Mouse (Mus musculus) midbrain, embryonic 11.5 days (tissue): ENCODE measurements at regions not wholly inside any gene's neighbourhood (a gene's known extent, or its start where the extent isn't known, plus 50 kb on each side); places are given as distances from the start of the nearest gene placed in this dataset.

Experiments
- ATAC-seq: fragments of 200-750 bp; cut with Nextera tagmentation; 2 replicates; pipeline ENCODE4 v1.8.0; 2017; ENCODE audit warnings: moderate TSS enrichment, moderate library complexity; ENCODE audit not compliant: low FRiP score
- DNase-seq: peaks from one replicate; pipeline ENCODE4 v3.0.0; 2015; ENCODE audit warnings: low spot score; ENCODE audit errors: missing footprints
- H3K27ac ChIP-seq: fragments of 300-500 bp; sonication (generic); 2 replicates; pipeline ENCODE4 v1.5.1; 2014; ENCODE audit warnings: low read depth, low read length
- H3K27me3 ChIP-seq: fragments of 300-500 bp; sonication (generic); 2 replicates; pipeline ENCODE4 v1.6.1; 2014; ENCODE audit warnings: mild to moderate bottlenecking, low read length, moderate library complexity, mixed read lengths; ENCODE audit not compliant: control insufficient read depth, insufficient read depth
- H3K36me3 ChIP-seq: fragments of 300-500 bp; sonication (generic); 2 replicates; pipeline ENCODE4 v1.6.1; 2014; ENCODE audit warnings: mild to moderate bottlenecking, low read length, moderate library complexity, mixed read lengths; ENCODE audit not compliant: control insufficient read depth, insufficient read depth
- H3K4me1 ChIP-seq: fragments of 300-500 bp; sonication (generic); 2 replicates; pipeline ENCODE4 v1.6.1; 2014; ENCODE audit warnings: low read length; ENCODE audit not compliant: control insufficient read depth, insufficient read depth
- H3K4me2 ChIP-seq: fragments of 300-500 bp; sonication (generic); 2 replicates; pipeline ENCODE4 v1.6.1; 2014; ENCODE audit warnings: mild to moderate bottlenecking, moderate library complexity
- H3K4me3 ChIP-seq: fragments of 300-500 bp; sonication (generic); 2 replicates; pipeline ENCODE4 v1.5.1; 2014; ENCODE audit warnings: low read depth, low read length
- H3K9ac ChIP-seq: fragments of 300-500 bp; sonication (generic); 2 replicates; pipeline ENCODE4 v1.6.1; 2014; ENCODE audit warnings: low read length
- H3K9me3 ChIP-seq: fragments of 300-500 bp; sonication (generic); 2 replicates; pipeline ENCODE4 v1.6.1; 2016; ENCODE audit warnings: low read length; ENCODE audit not compliant: control insufficient read depth
- WGBS: fragments of 180-500 bp; shearing (Covaris S2); extraction: QIAGEN DNeasy Blood & Tissue Kit; methylation state at CpG from one replicate; pipeline ENCODE4 v1.1.7; 2014; 5-methylcytosine and 5-hydroxymethylcytosine counted together

DNA sequence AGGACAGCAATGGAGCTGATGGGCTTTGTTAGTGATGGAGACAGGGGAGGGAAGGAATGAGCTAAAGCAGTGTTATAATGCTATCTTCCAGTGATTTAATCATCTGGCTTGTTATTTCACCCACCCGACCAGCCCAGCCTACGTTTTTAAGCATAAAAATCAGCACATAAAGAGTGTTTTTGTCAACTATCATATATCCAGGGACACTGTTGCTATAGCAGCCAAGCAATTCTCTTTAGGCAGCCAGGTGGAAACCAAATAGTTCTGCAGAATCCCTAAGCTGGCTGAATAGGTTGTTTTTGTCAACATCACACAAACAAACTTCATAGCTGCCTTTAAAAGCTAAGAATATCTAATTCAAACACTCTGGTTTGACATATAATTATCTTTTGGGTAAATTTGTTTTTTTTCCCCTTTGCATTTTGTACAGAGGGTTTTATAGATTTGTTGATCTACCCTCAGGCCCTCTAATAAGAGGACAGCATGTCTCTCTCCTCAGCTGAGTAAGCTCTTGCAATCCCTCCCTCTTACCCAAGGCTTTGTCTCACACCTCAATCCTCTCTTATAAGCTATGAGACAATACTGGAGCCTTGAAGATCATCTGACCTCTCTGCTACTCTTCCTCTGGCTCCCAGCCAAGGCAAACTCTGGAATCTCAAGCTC is 104.7 kb upstream of the Camk2d start:
- ATAC-seq (0 out of 2 replicates have a peak, but pooled peaks have one; percentile 30), DNase-seq (peak; percentile 59)
- no peaks in the 10 kb centered on the region for H3K9me3 ChIP-seq
- no peaks in the 10 kb centered on the region for H3K27me3 ChIP-seq
- no peak overlapping the region for H3K4me2 ChIP-seq
- H3K9ac ChIP-seq: no peak overlapping the region
- H3K36me3 ChIP-seq: no peaks in the 10 kb centered on the region
- WGBS: 37% methylated on average over 2 of the region's 2 CpGs
- no peak overlapping the region for H3K27ac ChIP-seq
- no peak overlapping the region for H3K4me3 ChIP-seq
- no peaks in the 10 kb centered on the region for H3K4me1 ChIP-seq

DNA sequence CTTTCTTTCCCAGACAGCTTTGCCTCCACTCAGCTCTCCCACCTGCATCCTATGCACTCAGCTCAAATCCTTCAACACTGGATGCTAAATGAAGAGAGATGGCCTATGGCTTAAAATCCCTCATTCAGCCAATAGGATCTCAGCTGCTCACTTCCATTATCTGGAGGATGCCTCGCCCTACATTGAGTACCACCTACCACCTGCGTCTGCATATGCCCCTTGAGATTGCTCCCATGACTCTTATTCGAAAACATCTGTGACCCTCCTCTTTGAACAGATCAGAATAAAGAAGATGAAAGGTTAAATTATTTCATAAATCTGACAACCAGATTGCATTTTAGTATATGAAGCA is 104.2 kb upstream of the Camk2d start:
- H3K36me3 ChIP-seq: no peaks in the 10 kb centered on the region
- no peak overlapping the region for H3K27ac ChIP-seq
- no peaks in the 10 kb centered on the region for H3K9me3 ChIP-seq
- DNase-seq (no peak), ATAC-seq (no peak)
- H3K27me3 ChIP-seq: no peaks in the 10 kb centered on the region
- no peak overlapping the region for H3K4me2 ChIP-seq
- H3K4me3 ChIP-seq: no peak overlapping the region
- no peaks in the 10 kb centered on the region for H3K4me1 ChIP-seq
- H3K9ac ChIP-seq: no peak overlapping the region
- 83% methylated on average over 3 of the region's 3 CpGs for WGBS

DNA sequence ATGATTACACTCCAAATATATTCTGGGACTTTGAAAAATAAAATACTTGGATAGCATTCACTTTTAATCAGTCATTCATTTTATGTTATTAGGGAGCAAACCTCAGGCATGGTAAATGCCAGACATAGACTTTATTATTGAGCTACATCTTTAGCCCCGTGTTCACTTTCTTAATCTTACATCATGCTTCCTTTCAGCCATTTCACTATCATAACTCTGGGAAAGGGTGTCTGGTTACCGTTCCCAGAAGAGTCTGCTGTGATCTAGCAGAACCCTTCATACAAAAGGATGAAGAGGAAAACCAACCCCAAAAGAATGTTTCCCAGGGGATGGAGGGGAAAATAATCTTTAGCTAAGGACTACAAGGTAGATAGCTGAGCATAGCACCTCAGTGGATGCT is 97.3 kb upstream of the Camk2d start:
- Histone ChIP-seq H3K27ac (no peak overlapping the region), H3K36me3 (no peaks in the 10 kb centered on the region), H3K27me3 (no peaks in the 10 kb centered on the region), H3K9me3 (no peaks in the 10 kb centered on the region), H3K9ac (no peak overlapping the region), H3K4me3 (no peak overlapping the region), H3K4me2 (no peak overlapping the region), H3K4me1 (no peaks in the 10 kb centered on the region)
- WGBS: 79% methylated on average over 2 of the region's 2 CpGs
- no peak for DNase-seq
- ATAC-seq: no peak

DNA sequence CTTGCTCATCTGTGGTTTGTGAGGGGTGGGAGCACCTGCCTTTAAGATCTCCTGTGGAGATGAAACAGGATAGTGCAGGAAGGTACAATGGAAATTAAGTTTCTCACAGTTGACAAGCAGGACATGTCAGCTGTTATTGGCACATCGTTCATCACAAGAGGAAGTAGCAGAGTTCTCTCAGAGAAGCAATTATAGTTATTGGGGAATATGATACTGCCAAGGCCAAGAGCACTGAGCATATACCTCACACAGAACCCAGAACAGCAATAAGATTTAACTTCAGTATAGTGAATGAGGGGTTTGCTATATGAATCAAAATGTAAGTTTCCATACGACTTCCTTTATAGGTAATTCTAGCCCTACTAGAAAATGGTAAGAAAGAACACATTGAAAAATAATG is 95.9 kb upstream of the Camk2d start:
- Histone ChIP-seq H3K36me3 (no peaks in the 10 kb centered on the region), H3K27ac (no peak overlapping the region), H3K4me3 (no peak overlapping the region), H3K9me3 (no peaks in the 10 kb centered on the region), H3K9ac (no peak overlapping the region), H3K4me2 (no peak overlapping the region), H3K27me3 (no peaks in the 10 kb centered on the region), H3K4me1 (no peaks in the 10 kb centered on the region)
- DNase-seq: no peak
- 86% methylated on average over 2 of the region's 2 CpGs for WGBS
- no peak for ATAC-seq

DNA sequence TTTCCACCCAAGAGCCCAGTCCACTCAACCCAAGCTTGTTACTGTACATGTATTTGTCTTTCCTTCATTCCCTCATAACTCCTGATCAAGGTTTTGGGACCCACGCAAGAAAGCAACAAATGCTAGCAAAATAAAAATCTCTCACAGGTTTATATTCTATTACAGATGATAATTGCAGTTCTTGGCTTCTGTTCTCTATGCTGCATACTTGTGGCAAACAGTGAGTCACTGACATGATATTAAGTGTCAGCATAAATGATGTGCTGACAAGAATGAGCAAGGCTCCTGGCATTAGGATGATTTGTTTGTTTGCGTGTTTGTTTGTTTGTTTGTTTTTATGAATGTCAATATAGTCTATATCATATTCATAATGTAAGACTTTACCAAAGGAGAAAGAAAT is 94.3 kb upstream of the Camk2d start:
- ATAC-seq: no peak
- Histone ChIP-seq H3K36me3 (no peaks in the 10 kb centered on the region), H3K4me1 (no peaks in the 10 kb centered on the region), H3K9ac (no peak overlapping the region), H3K4me2 (no peak overlapping the region), H3K9me3 (no peaks in the 10 kb centered on the region), H3K4me3 (no peak overlapping the region), H3K27me3 (no peaks in the 10 kb centered on the region), H3K27ac (no peak overlapping the region)
- no peak for DNase-seq
- WGBS: 93% methylated on average over 2 of the region's 2 CpGs

DNA sequence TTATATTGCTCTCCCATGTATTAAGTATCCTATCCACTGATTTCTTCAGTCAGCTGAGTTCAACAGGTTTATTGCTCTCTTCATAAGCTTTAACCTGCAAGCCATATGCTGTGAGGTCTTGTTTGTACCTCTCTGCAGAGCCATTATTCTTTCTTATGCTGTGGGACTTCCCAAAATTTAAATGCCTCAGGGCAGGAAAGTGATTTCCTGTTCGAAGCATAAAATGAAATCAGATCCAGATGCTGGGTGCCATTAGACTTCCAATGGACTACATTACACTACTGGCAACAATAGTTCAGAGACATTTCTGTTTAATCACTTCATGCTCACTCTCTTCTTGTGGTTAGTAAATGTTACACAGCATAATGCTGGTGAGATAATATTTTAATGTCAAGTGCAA is 90.4 kb upstream of the Camk2d start:
- Histone ChIP-seq H3K9me3 (0 out of 2 replicates have a peak, but pooled peaks cover 2% of the 10 kb centered on the region), H3K36me3 (no peaks in the 10 kb centered on the region), H3K4me2 (no peak overlapping the region), H3K27me3 (no peaks in the 10 kb centered on the region), H3K4me3 (no peak overlapping the region), H3K4me1 (no peaks in the 10 kb centered on the region), H3K27ac (no peak overlapping the region), H3K9ac (no peak overlapping the region)
- 81% methylated on average over 1 of the region's 1 CpGs for whole genome bisulfite sequencing
- no peak for DNase-seq
- ATAC-seq: no peak

DNA sequence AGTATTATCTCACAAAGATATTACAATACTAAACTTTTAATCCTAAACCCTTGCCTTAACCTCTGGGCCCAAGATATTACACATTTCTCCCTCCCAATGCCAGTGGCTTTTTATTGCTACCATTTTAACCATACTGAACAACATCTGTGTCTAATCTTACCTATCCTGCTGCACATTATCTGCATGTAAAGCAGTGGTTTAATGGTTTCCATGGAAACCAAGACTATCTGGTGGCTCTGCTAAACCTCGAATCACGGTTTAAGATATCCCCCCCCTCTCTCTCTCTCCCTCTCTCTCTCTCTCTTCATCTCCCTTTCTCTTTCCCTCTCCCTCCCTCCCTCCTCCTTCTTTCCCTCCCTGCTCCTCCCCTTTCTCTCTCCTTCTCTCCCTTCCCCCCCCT is 81.3 kb upstream of the Camk2d start:
- DNase-seq: no peak
- H3K36me3 ChIP-seq: no peaks in the 10 kb centered on the region

DNA sequence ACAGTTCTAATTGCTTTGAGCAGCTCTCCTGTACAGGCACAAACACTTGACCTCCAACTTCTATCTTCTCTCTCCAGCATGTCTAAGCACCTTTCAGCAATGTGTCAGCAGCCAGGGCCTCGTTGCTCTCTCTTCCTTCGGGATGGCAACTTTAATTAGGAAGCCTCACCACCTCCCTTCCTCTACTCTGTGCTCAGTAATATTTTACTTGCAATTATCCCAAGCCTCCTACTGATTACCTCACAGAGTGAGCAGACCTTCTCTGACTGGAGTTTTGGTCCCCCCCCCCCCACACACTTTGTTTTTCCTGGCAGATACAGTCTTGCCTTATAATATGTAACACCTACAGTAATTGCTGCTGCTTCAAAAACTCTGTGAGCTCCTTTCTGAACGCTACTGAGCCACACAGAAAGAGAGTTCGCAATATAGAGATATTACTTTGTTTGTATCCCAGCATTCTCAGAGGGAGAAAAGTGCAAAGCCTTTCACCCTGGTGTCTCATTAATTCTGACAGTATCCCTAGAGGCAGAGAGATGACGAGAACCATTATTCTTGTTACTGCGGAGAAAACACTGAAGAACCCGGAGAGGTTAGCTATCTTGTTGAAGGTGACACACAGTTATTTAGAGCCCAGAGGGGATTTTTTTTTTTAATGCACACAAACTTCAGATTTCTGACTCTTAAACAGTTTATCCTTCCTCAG is 61.8 kb upstream of the Camk2d start:
- Histone ChIP-seq H3K4me3 (no peak overlapping the region), H3K9me3 (no peaks in the 10 kb centered on the region), H3K27me3 (no peaks in the 10 kb centered on the region), H3K36me3 (no peaks in the 10 kb centered on the region), H3K27ac (no peak overlapping the region), H3K4me2 (no peak overlapping the region), H3K9ac (no peak overlapping the region), H3K4me1 (no peaks in the 10 kb centered on the region)
- ATAC-seq (no peak), DNase-seq (no peak)
- WGBS: 80% methylated on average over 7 of the region's 7 CpGs

More for the DNA sequence above, 81.3 kb upstream of the Camk2d start:
- no peak overlapping the region for H3K4me3 ChIP-seq
- no peak for ATAC-seq
- H3K4me1 ChIP-seq: no peaks in the 10 kb centered on the region
- H3K27me3 ChIP-seq: no peaks in the 10 kb centered on the region
- H3K9me3 ChIP-seq: no peaks in the 10 kb centered on the region
- no peak overlapping the region for H3K4me2 ChIP-seq
- no peak overlapping the region for H3K9ac ChIP-seq
- H3K27ac ChIP-seq: no peak overlapping the region
- 20% methylated on average over 2 of the region's 2 CpGs for WGBS

DNA sequence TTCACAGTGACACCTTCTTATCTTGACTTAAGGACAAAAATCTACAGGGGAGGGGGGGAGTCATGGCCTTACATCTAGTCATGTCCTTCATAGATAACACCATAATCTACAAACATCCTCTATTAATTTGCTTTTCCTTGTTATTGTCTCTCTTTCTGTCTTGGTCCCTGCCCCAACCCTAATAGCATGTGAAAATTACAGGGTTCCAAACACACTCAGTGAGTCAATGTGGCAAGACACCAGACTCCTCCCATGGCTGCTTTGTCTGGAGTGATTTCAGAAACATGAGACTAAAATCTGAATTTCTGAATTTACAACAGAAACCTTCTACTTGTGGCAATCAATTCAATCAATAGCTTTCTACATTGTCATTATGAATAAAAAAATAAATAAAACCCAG is 60.8 kb upstream of the Camk2d start:
- H3K9ac ChIP-seq: no peak overlapping the region
- DNase-seq (no peak), ATAC-seq (no peak)
- no peak overlapping the region for H3K4me3 ChIP-seq
- no peak overlapping the region for H3K4me2 ChIP-seq
- no peaks in the 10 kb centered on the region for H3K4me1 ChIP-seq
- H3K27me3 ChIP-seq: no peaks in the 10 kb centered on the region
- H3K27ac ChIP-seq: no peak overlapping the region
- H3K36me3 ChIP-seq: no peaks in the 10 kb centered on the region
- no peaks in the 10 kb centered on the region for H3K9me3 ChIP-seq
